Mouse (Mus musculus) cortical plate, adult 2 months (tissue): ENCODE measurements around the gene Alppl2.

Experiments
- CTCF ChIP-seq: fragments of 200-500 bp; IDR thresholded peaks from 2 replicates; pipeline ENCODE4 v1.5.1; 2011; ENCODE audit warnings: mild to moderate bottlenecking, control low read depth, low read length; ENCODE audit not compliant: insufficient read depth; ENCODE audit errors: extremely low read depth
- POLR2A ChIP-seq: fragments of 200-500 bp; IDR thresholded peaks from 2 replicates; pipeline ENCODE4 v1.6.1; 2011; ENCODE audit warnings: mild to moderate bottlenecking, low read length, control low read depth; ENCODE audit not compliant: insufficient read depth; ENCODE audit errors: extremely low read depth

GRCm38 (mm10) chr1:87101411-87101810 lies 11.7 kb upstream of the Alppl2 start, which contains the start of gene Alpi:
- TF ChIP-seq CTCF (no peak), POLR2A (no peak)
